Mouse (Mus musculus) hindbrain, embryonic 14.5 days (tissue): ENCODE data around the gene Snta1. TPM values are rescaled to one million over a fixed set of nuclear protein-coding genes. Genes with fewer than 3 reads are reported as not detected.

Experiments used
- ATAC-seq: fragments of 200-750 bp; cut with Nextera tagmentation; 2 replicates; pipeline ENCODE4 v1.8.0; 2017; ENCODE audit warnings: moderate number of reproducible peaks, mild to moderate bottlenecking, moderate TSS enrichment, moderate library complexity; ENCODE audit not compliant: low FRiP score
- DNase-seq: peaks from one replicate; pipeline ENCODE4 v3.0.0-alpha.2; 2015; ENCODE audit warnings: low spot score
- H3K27ac ChIP-seq: fragments of 300-500 bp; sonication (generic); 2 replicates; pipeline ENCODE4 v1.5.1; 2014; ENCODE audit warnings: mild to moderate bottlenecking, moderate library complexity
- H3K27me3 ChIP-seq: fragments of 300-500 bp; sonication (generic); 2 replicates; pipeline ENCODE4 v1.6.1; 2014; ENCODE audit warnings: mild to moderate bottlenecking, low read length, mixed read lengths; ENCODE audit not compliant: control insufficient read depth, insufficient read depth
- H3K36me3 ChIP-seq: fragments of 300-500 bp; sonication (generic); replicated peaks from 2 replicates; pipeline ENCODE4 v1.6.1; 2014; ENCODE audit not compliant: control insufficient read depth, insufficient read depth
- H3K4me1 ChIP-seq: fragments of 300-500 bp; sonication (generic); replicated peaks from 2 replicates; pipeline ENCODE4 v1.6.1; 2014; ENCODE audit warnings: antibody characterized with exemption, low read length, mixed read lengths; ENCODE audit not compliant: control insufficient read depth, insufficient read depth
- H3K4me2 ChIP-seq: fragments of 300-500 bp; sonication (generic); replicated peaks from 2 replicates; pipeline ENCODE4 v1.6.1; 2014; ENCODE audit warnings: mild to moderate bottlenecking, moderate library complexity
- H3K4me3 ChIP-seq: fragments of 300-500 bp; sonication (generic); replicated peaks from 2 replicates; pipeline ENCODE4 v1.5.1; 2014; ENCODE audit warnings: mild to moderate bottlenecking, low read length
- H3K9ac ChIP-seq: fragments of 300-500 bp; sonication (generic); 2 replicates; pipeline ENCODE4 v1.6.1; 2014
- H3K9me3 ChIP-seq: fragments of 300-500 bp; sonication (generic); 2 replicates; pipeline ENCODE4 v1.6.1; 2016; ENCODE audit warnings: low read length; ENCODE audit not compliant: control insufficient read depth
- WGBS: fragments of 180-500 bp; shearing (Covaris S2); extraction: QIAGEN DNeasy Blood & Tissue Kit; methylation state at CpG from one replicate; pipeline ENCODE4 v1.1.7; 2014; 5-methylcytosine and 5-hydroxymethylcytosine counted together
- polyA plus RNA-seq: library from polyadenylated mRNA; unstranded; fragments of >200 nt; fragmentation: Nextera tagmentation; extraction: Ambion mirVana; gene quantifications from 2 replicates; pipeline ENCODE4 v1.2.1, GENCODE M21; 2014

Gene Snta1
- polyA plus RNA-seq = 7.0 and 7.1 TPM in 2 replicates

GRCm38 (mm10) chr2:154407643-154408445 is at the start of gene Snta1:
Gene Snta1, minus strand, starts transcription at chr2:154408099.
- H3K27me3 ChIP-seq = no peaks in the 10 kb centered on the region
- H3K9ac ChIP-seq = peak within 1 kb of the TSS; percentile 65
- 2% methylated on average over 74 of the region's 84 CpGs for WGBS
- H3K4me2 ChIP-seq = peak within 1 kb of the TSS; percentile 59
- H3K36me3 ChIP-seq = no peaks in the 10 kb centered on the region
- no peak within 1 kb of the TSS for H3K27ac ChIP-seq
- H3K9me3 ChIP-seq = no peaks in the 10 kb centered on the region
- DNase-seq (peak; percentile 69), ATAC-seq (peak; percentile 87)
- H3K4me3 ChIP-seq = peak within 1 kb of the TSS; percentile 67
- H3K4me1 ChIP-seq = no peaks in the 10 kb centered on the region; the same call in 1 of the 2 replicates

GRCm38 (mm10) chr2:154456621-154457020 is 48.7 kb upstream of the Snta1 start:
- Histone ChIP-seq H3K27ac (no peak overlapping the region), H3K36me3 (no peaks in the 10 kb centered on the region), H3K4me1 (peaks cover 18% of the 10 kb centered on the region), H3K9me3 (no peaks in the 10 kb centered on the region), H3K4me3 (no peak overlapping the region), H3K4me2 (no peak overlapping the region), H3K9ac (no peak overlapping the region), H3K27me3 (no peaks in the 10 kb centered on the region)
- DNase-seq (no peak), ATAC-seq (no peak)

- peak overlapping the region; percentile 60 for H3K27ac ChIP-seq
- ATAC-seq (peak; percentile 57; the same call in 1 of the 2 replicates), DNase-seq (peak; percentile 48)
- no peaks in the 10 kb centered on the region for H3K9me3 ChIP-seq
- 41% methylated on average over 5 of the region's 5 CpGs for WGBS
- H3K36me3 ChIP-seq = no peaks in the 10 kb centered on the region
- no peak overlapping the region for H3K4me3 ChIP-seq
- H3K9ac ChIP-seq = no peak overlapping the region
- no peaks in the 10 kb centered on the region for H3K27me3 ChIP-seq
- no peak overlapping the region for H3K4me2 ChIP-seq
- H3K4me1 ChIP-seq = peaks cover 18% of the 10 kb centered on the region
These were observed 47.9 kb upstream of the Snta1 start for GRCm38 (mm10) chr2:154455776-154456175.

GRCm38 (mm10) chr2:154454605-154455004 is 46.7 kb upstream of the Snta1 start:
- peak overlapping the region; percentile 63 for H3K27ac ChIP-seq
- H3K4me3 ChIP-seq = no peak overlapping the region
- DNase-seq (no peak), ATAC-seq (no peak)
- WGBS = 42% methylated on average over 3 of the region's 3 CpGs
- H3K36me3 ChIP-seq = no peaks in the 10 kb centered on the region
- no peak overlapping the region for H3K4me2 ChIP-seq
- no peak overlapping the region for H3K9ac ChIP-seq
- H3K4me1 ChIP-seq = peaks cover 12% of the 10 kb centered on the region
- H3K9me3 ChIP-seq = no peaks in the 10 kb centered on the region
- no peaks in the 10 kb centered on the region for H3K27me3 ChIP-seq

GRCm38 (mm10) chr2:154454099-154454498 is 46.2 kb upstream of the Snta1 start:
- H3K9ac ChIP-seq = no peak overlapping the region
- peaks cover 10% of the 10 kb centered on the region for H3K4me1 ChIP-seq
- no peaks in the 10 kb centered on the region for H3K36me3 ChIP-seq
- H3K9me3 ChIP-seq = no peaks in the 10 kb centered on the region
- no peak overlapping the region for H3K4me2 ChIP-seq
- DNase-seq (no peak), ATAC-seq (no peak)
- 71% methylated on average over 1 of the region's 1 CpGs for WGBS
- H3K27me3 ChIP-seq = no peaks in the 10 kb centered on the region
- no peak overlapping the region for H3K4me3 ChIP-seq
- peak overlapping the region; percentile 63 for H3K27ac ChIP-seq

GRCm38 (mm10) chr2:154452951-154453350 is 45.1 kb upstream of the Snta1 start:
- Histone ChIP-seq H3K4me3 (no peak overlapping the region), H3K9me3 (no peaks in the 10 kb centered on the region), H3K9ac (no peak overlapping the region), H3K36me3 (peaks cover 2% of the 10 kb centered on the region; the same call in 1 of the 2 replicates), H3K27ac (no peak overlapping the region), H3K4me1 (peaks cover 10% of the 10 kb centered on the region), H3K4me2 (no peak overlapping the region), H3K27me3 (no peaks in the 10 kb centered on the region)
- WGBS = 90% methylated on average over 2 of the region's 2 CpGs
- ATAC-seq (no peak), DNase-seq (no peak)

- Histone ChIP-seq H3K27me3 (no peaks in the 10 kb centered on the region), H3K27ac (no peak overlapping the region), H3K9ac (no peak overlapping the region), H3K9me3 (no peaks in the 10 kb centered on the region), H3K36me3 (peaks cover 5% of the 10 kb centered on the region; the same call in 1 of the 2 replicates), H3K4me1 (no peaks in the 10 kb centered on the region), H3K4me3 (no peak overlapping the region), H3K4me2 (no peak overlapping the region)
- DNase-seq (no peak), ATAC-seq (no peak)
These were observed 40.7 kb upstream of the Snta1 start for GRCm38 (mm10) chr2:154448633-154449032.

- H3K36me3 ChIP-seq = peaks cover 5% of the 10 kb centered on the region; the same call in 1 of the 2 replicates
These were observed 39.9 kb upstream of the Snta1 start for GRCm38 (mm10) chr2:154447821-154448220.

GRCm38 (mm10) chr2:154440453-154440852 is 32.6 kb upstream of the Snta1 start:
- H3K4me3 ChIP-seq = no peak overlapping the region
- ATAC-seq (no peak), DNase-seq (no peak)
- H3K36me3 ChIP-seq = no peaks in the 10 kb centered on the region
- H3K27ac ChIP-seq = no peak overlapping the region
- H3K9ac ChIP-seq = no peak overlapping the region
- no peaks in the 10 kb centered on the region for H3K9me3 ChIP-seq
- H3K4me1 ChIP-seq = peaks cover 21% of the 10 kb centered on the region
- H3K27me3 ChIP-seq = no peaks in the 10 kb centered on the region
- no peak overlapping the region for H3K4me2 ChIP-seq

More at GRCm38 (mm10) chr2:154447821-154448220, 39.9 kb upstream of the Snta1 start:
- Histone ChIP-seq H3K27me3 (no peaks in the 10 kb centered on the region), H3K4me2 (no peak overlapping the region), H3K27ac (no peak overlapping the region), H3K9ac (no peak overlapping the region), H3K4me3 (no peak overlapping the region), H3K4me1 (no peaks in the 10 kb centered on the region), H3K9me3 (no peaks in the 10 kb centered on the region)
- ATAC-seq (no peak), DNase-seq (no peak)
- over 99% methylated on average over 8 of the region's 8 CpGs for WGBS
